Mouse (Mus musculus) thymus, postnatal 36 days (tissue): Measurements from ENCODE around the gene Taf15.

Experiments used
- DNase-seq, 2 experiments: peaks; one replicate each; pipeline ENCODE4 v3.0.0; 2022; ENCODE audit warnings: mixed read lengths in 2 of 2

Gene Taf15

GRCm38 (mm10) chr11:83457912-83458601 is 14.8 kb upstream of the Taf15 start:
- DNase-seq = no peak

- DNase-seq = no peak
Observed at GRCm38 (mm10) chr11:83461462-83462027, 11.3 kb upstream of the Taf15 start.

- DNase-seq = no peak
Observed at GRCm38 (mm10) chr11:83462711-83463244, 10.1 kb upstream of the Taf15 start, which contains the start of gene Mmp28. Gene Mmp28, minus strand, starts transcription at chr11:83463071.

GRCm38 (mm10) chr11:83465976-83466375 is 6.9 kb upstream of the Taf15 start:
- DNase-seq = no peak

- DNase-seq = no peak
Observed at GRCm38 (mm10) chr11:83467120-83467652, 5.7 kb upstream of the Taf15 start.

GRCm38 (mm10) chr11:83468765-83469164 is 4.1 kb upstream of the Taf15 start:
- no peak for DNase-seq

- no peak for DNase-seq
Observed at GRCm38 (mm10) chr11:83471766-83472165, 1.1 kb upstream of the Taf15 start.

GRCm38 (mm10) chr11:83473235-83474016 is 540 bp downstream of the Taf15 start:
- peak in 1 of 2 experiments; percentile 31 for DNase-seq

- DNase-seq = no peak
Observed at GRCm38 (mm10) chr11:83491488-83491887, 18.6 kb downstream of the Taf15 start.

- DNase-seq = no peak
Observed at GRCm38 (mm10) chr11:83495571-83495970, 22.7 kb downstream of the Taf15 start.

GRCm38 (mm10) chr11:83504308-83504707 is 31.4 kb downstream of the Taf15 start:
- DNase-seq = no peak

- no peak for DNase-seq
Observed at GRCm38 (mm10) chr11:83509521-83509920, 36.6 kb downstream of the Taf15 start.

- no peak for DNase-seq
Observed at GRCm38 (mm10) chr11:83517153-83517552, 44.3 kb downstream of the Taf15 start.

- no peak for DNase-seq
Observed at GRCm38 (mm10) chr11:83518371-83518770, 45.5 kb downstream of the Taf15 start.

GRCm38 (mm10) chr11:83522075-83522474 is 49.2 kb downstream of the Taf15 start, which contains the start of gene Heatr9:
Gene Heatr9, minus strand, starts transcription at chr11:83522175.
- DNase-seq = no peak

- no peak for DNase-seq
Observed at GRCm38 (mm10) chr11:83529024-83529423, 56.1 kb downstream of the Taf15 start.

- DNase-seq = no peak
Observed at GRCm38 (mm10) chr11:83530360-83530759, 57.5 kb downstream of the Taf15 start, which contains the start of gene Ccl5. Gene Ccl5, minus strand, starts transcription at chr11:83530518.

- no peak for DNase-seq
Observed at GRCm38 (mm10) chr11:83533192-83533591, 60.3 kb downstream of the Taf15 start.

GRCm38 (mm10) chr11:83534143-83534542 is 61.3 kb downstream of the Taf15 start:
- DNase-seq = no peak

- no peak for DNase-seq
Observed at GRCm38 (mm10) chr11:83534609-83535423, 61.9 kb downstream of the Taf15 start.

GRCm38 (mm10) chr11:83536831-83537230 is 63.9 kb downstream of the Taf15 start:
- no peak for DNase-seq

- no peak for DNase-seq
Observed at GRCm38 (mm10) chr11:83538705-83539314, 65.9 kb downstream of the Taf15 start.
